Mouse (Mus musculus): ENCODE results near the gene Atp13a3. TPM values are rescaled to one million over a fixed set of nuclear protein-coding genes. Genes with fewer than 3 reads are reported as not detected.
"Not testable (repeated sequence)": the region's sequence is repeated elsewhere in the genome, so short reads cannot be mapped to it uniquely, and the experiment has no call there.

The Atp13a3 gene
- 139 and 151 TPM in 2 replicates for polyA plus RNA-seq (2011; ENCODE audit: insufficient read depth, insufficient read length, low read depth, missing spikeins)

GRCm38 (mm10) chr16:30405925-30406670, at the start of gene Atp13a3:
TSS of gene Atp13a3 (minus strand) at chr16:30405975.
- H3K4me1 ChIP-seq (ENCODE audit: control insufficient read depth, insufficient read depth, low read length) = no peaks in the 10 kb centered on the region
- TF ChIP-seq EP300 (IDR thresholded peaks at IDR 0.05; ENCODE audit: insufficient read depth, low read depth, low read length) = no peak
- TF ChIP-seq CTCF (IDR thresholded peaks at IDR 0.05; ENCODE audit: low read depth, low read length) = no peak
- no peak for TF ChIP-seq POLR2A (IDR thresholded peaks at IDR 0.05; ENCODE audit: insufficient read depth, low read length)
- H3K4me3 ChIP-seq (ENCODE audit: low read depth, low read length) = no peak within 1 kb of the TSS
- H3K36me3 ChIP-seq (ENCODE audit: control insufficient read depth, insufficient read depth, low read length, poor library complexity, severe bottlenecking) = no peaks in the 10 kb centered on the region
- no peak within 1 kb of the TSS for H3K9ac ChIP-seq (ENCODE audit: low read depth, poor library complexity, severe bottlenecking)
- no peaks in the 10 kb centered on the region for H3K27me3 ChIP-seq (ENCODE audit: control insufficient read depth, insufficient read depth, low read length, poor library complexity, severe bottlenecking)
- H3K27ac ChIP-seq (ENCODE audit: insufficient read depth, low read length) = no peak within 1 kb of the TSS
- no peaks in the 10 kb centered on the region for H3K9me3 ChIP-seq (replicated peaks; ENCODE audit: control insufficient read depth, insufficient read depth, low read length, poor library complexity, severe bottlenecking)

GRCm38 (mm10) chr16:30453213-30453975, 47.6 kb upstream of the Atp13a3 start:
- Histone ChIP-seq H3K4me1 (ENCODE audit: control insufficient read depth, insufficient read depth, low read length) (peaks cover under 1% of the 10 kb centered on the region), H3K9ac (ENCODE audit: low read depth, poor library complexity, severe bottlenecking) (no peak overlapping the region), H3K36me3 (ENCODE audit: control insufficient read depth, insufficient read depth, low read length, poor library complexity, severe bottlenecking) (no peaks in the 10 kb centered on the region), H3K9me3 (replicated peaks; ENCODE audit: control insufficient read depth, insufficient read depth, low read length, poor library complexity, severe bottlenecking) (no peaks in the 10 kb centered on the region), H3K27me3 (ENCODE audit: control insufficient read depth, insufficient read depth, low read length, poor library complexity, severe bottlenecking) (no peaks in the 10 kb centered on the region), H3K4me3 (ENCODE audit: low read depth, low read length) (no peak overlapping the region), H3K27ac (ENCODE audit: insufficient read depth, low read length) (no peak overlapping the region)
- no peak for TF ChIP-seq EP300 (IDR thresholded peaks at IDR 0.05; ENCODE audit: insufficient read depth, low read depth, low read length)
- TF ChIP-seq POLR2A (IDR thresholded peaks at IDR 0.05; ENCODE audit: insufficient read depth, low read length) = no peak
- no peak for TF ChIP-seq CTCF (IDR thresholded peaks at IDR 0.05; ENCODE audit: low read depth, low read length)

- not testable (repeated sequence) for H3K9ac ChIP-seq (ENCODE audit: low read depth, poor library complexity, severe bottlenecking); H3K4me1 ChIP-seq (ENCODE audit: control insufficient read depth, insufficient read depth, low read length); H3K36me3 ChIP-seq (ENCODE audit: control insufficient read depth, insufficient read depth, low read length, poor library complexity, severe bottlenecking); H3K4me3 ChIP-seq (ENCODE audit: low read depth, low read length); H3K27me3 ChIP-seq (ENCODE audit: control insufficient read depth, insufficient read depth, low read length, poor library complexity, severe bottlenecking); H3K9me3 ChIP-seq (replicated peaks; ENCODE audit: control insufficient read depth, insufficient read depth, low read length, poor library complexity, severe bottlenecking); H3K27ac ChIP-seq (ENCODE audit: insufficient read depth, low read length)
These were observed 45.4 kb upstream of the Atp13a3 start for GRCm38 (mm10) chr16:30451174-30451573.

GRCm38 (mm10) chr16:30449017-30449416, 43.2 kb upstream of the Atp13a3 start:
- no peak overlapping the region for H3K9ac ChIP-seq (ENCODE audit: low read depth, poor library complexity, severe bottlenecking)
- H3K4me3 ChIP-seq (ENCODE audit: low read depth, low read length) = no peak overlapping the region
- H3K36me3 ChIP-seq (ENCODE audit: control insufficient read depth, insufficient read depth, low read length, poor library complexity, severe bottlenecking) = no peaks in the 10 kb centered on the region
- TF ChIP-seq CTCF (IDR thresholded peaks at IDR 0.05; ENCODE audit: low read depth, low read length) = no peak
- TF ChIP-seq EP300 (IDR thresholded peaks at IDR 0.05; ENCODE audit: insufficient read depth, low read depth, low read length) = no peak
- TF ChIP-seq POLR2A (IDR thresholded peaks at IDR 0.05; ENCODE audit: insufficient read depth, low read length) = no peak
- H3K4me1 ChIP-seq (ENCODE audit: control insufficient read depth, insufficient read depth, low read length) = no peaks in the 10 kb centered on the region
- H3K27me3 ChIP-seq (ENCODE audit: control insufficient read depth, insufficient read depth, low read length, poor library complexity, severe bottlenecking) = no peaks in the 10 kb centered on the region
- H3K9me3 ChIP-seq (replicated peaks; ENCODE audit: control insufficient read depth, insufficient read depth, low read length, poor library complexity, severe bottlenecking) = no peaks in the 10 kb centered on the region
- no peak overlapping the region for H3K27ac ChIP-seq (ENCODE audit: insufficient read depth, low read length)

GRCm38 (mm10) chr16:30448169-30448568, 42.4 kb upstream of the Atp13a3 start:
- TF ChIP-seq CTCF (IDR thresholded peaks at IDR 0.05; ENCODE audit: low read depth, low read length) = no peak
- TF ChIP-seq EP300 (IDR thresholded peaks at IDR 0.05; ENCODE audit: insufficient read depth, low read depth, low read length) = no peak
- no peak for TF ChIP-seq POLR2A (IDR thresholded peaks at IDR 0.05; ENCODE audit: insufficient read depth, low read length)
- H3K36me3 ChIP-seq (ENCODE audit: control insufficient read depth, insufficient read depth, low read length, poor library complexity, severe bottlenecking) = no peaks in the 10 kb centered on the region
- H3K27ac ChIP-seq (ENCODE audit: insufficient read depth, low read length) = no peak overlapping the region
- no peaks in the 10 kb centered on the region for H3K4me1 ChIP-seq (ENCODE audit: control insufficient read depth, insufficient read depth, low read length)
- H3K27me3 ChIP-seq (ENCODE audit: control insufficient read depth, insufficient read depth, low read length, poor library complexity, severe bottlenecking) = no peaks in the 10 kb centered on the region
- no peaks in the 10 kb centered on the region for H3K9me3 ChIP-seq (replicated peaks; ENCODE audit: control insufficient read depth, insufficient read depth, low read length, poor library complexity, severe bottlenecking)
- no peak overlapping the region for H3K9ac ChIP-seq (ENCODE audit: low read depth, poor library complexity, severe bottlenecking)
- no peak overlapping the region for H3K4me3 ChIP-seq (ENCODE audit: low read depth, low read length)

- Histone ChIP-seq H3K9ac (ENCODE audit: low read depth, poor library complexity, severe bottlenecking) (no peak overlapping the region), H3K36me3 (ENCODE audit: control insufficient read depth, insufficient read depth, low read length, poor library complexity, severe bottlenecking) (no peaks in the 10 kb centered on the region), H3K9me3 (replicated peaks; ENCODE audit: control insufficient read depth, insufficient read depth, low read length, poor library complexity, severe bottlenecking) (no peaks in the 10 kb centered on the region), H3K27ac (ENCODE audit: insufficient read depth, low read length) (no peak overlapping the region), H3K4me3 (ENCODE audit: low read depth, low read length) (no peak overlapping the region), H3K4me1 (ENCODE audit: control insufficient read depth, insufficient read depth, low read length) (no peaks in the 10 kb centered on the region), H3K27me3 (ENCODE audit: control insufficient read depth, insufficient read depth, low read length, poor library complexity, severe bottlenecking) (no peaks in the 10 kb centered on the region)
- no peak for TF ChIP-seq CTCF (IDR thresholded peaks at IDR 0.05; ENCODE audit: low read depth, low read length)
- TF ChIP-seq POLR2A (IDR thresholded peaks at IDR 0.05; ENCODE audit: insufficient read depth, low read length) = no peak
- TF ChIP-seq EP300 (IDR thresholded peaks at IDR 0.05; ENCODE audit: insufficient read depth, low read depth, low read length) = no peak
These were observed 41.9 kb upstream of the Atp13a3 start for GRCm38 (mm10) chr16:30447642-30448041.
